In the genomic region with DNA sequence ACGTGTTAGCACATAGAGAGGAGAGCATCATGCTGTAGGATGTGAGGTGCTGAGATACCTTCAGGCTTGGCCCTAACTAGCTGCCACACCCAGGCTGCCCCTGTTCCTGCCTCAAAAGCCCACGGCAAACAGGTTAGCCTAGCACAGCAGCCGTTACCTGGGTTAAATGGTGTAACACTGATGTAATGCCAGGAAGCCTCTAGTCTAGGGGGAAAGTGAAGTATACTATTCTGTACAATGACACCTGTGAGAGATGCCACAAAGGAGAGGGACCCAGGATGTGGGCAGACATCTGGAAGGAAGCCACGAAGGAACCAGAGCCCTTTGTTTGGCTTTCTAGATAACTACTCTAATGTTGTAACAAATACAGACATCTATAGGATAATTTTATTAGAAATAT, we compare ENCODE assay signal across 25 mouse cellular contexts.
DNase-seq lines count a peak whose midpoint lies in the region; ATAC-seq and TF ChIP-seq lines count a peak whose summit lies in the region.
"Had no signal": no experiment of that assay in that cellular context is flagged by ENCODE, and none has a peak within 500 bp of the region (broad histone marks: within the 10 kb centered on the region; RNA-seq: fewer than 3 reads in every experiment).

No protein-coding gene starts in this region.

- H3K36me3 ChIP-seq in heart, embryonic 16.5 days (ENCODE audit: control insufficient read depth, insufficient read depth) = peaks cover 4% of the 10 kb centered on the region; the same call in 1 of the 2 replicates
- H3K36me3 ChIP-seq in thymus, adult 2 months (ENCODE audit: control insufficient read depth, insufficient read depth, low read length) = no peaks in the 10 kb centered on the region
- H3K36me3 ChIP-seq: forebrain, embryonic 10.5 days; hindbrain, embryonic 12.5 days; hindbrain, embryonic 15.5 days had no signal

- no peak for TF ChIP-seq POLR2A in thymus, adult 2 months (IDR thresholded peaks at IDR 0.05; ENCODE audit: control insufficient read depth, extremely low read depth, insufficient read depth, low read length, poor library complexity)

- TF ChIP-seq CTCF in thymus, adult 2 months (IDR thresholded peaks at IDR 0.05; ENCODE audit: borderline replicate concordance, control insufficient read depth, extremely low read depth, insufficient read depth, low read length, poor library complexity) = no peak

- no peaks in the 10 kb centered on the region for H3K27me3 ChIP-seq in heart, embryonic 16.5 days (ENCODE audit: control insufficient read depth, insufficient read depth, low read length)
- H3K27me3 ChIP-seq in thymus, adult 2 months (ENCODE audit: control insufficient read depth, insufficient read depth, low read length) = no peaks in the 10 kb centered on the region
- H3K27me3 ChIP-seq: forebrain, embryonic 13.5 days; heart, embryonic 13.5 days; hindbrain, embryonic 12.5 days; hindbrain, embryonic 15.5 days had no signal

- no peaks in the 10 kb centered on the region for H3K9me3 ChIP-seq in heart, embryonic 16.5 days (replicated peaks; ENCODE audit: control insufficient read depth, low read length)
- H3K9me3 ChIP-seq: forebrain, embryonic 10.5 days; forebrain, embryonic 13.5 days; heart, embryonic 10.5 days; heart, embryonic 13.5 days; hindbrain, embryonic 12.5 days; hindbrain, embryonic 15.5 days had no signal

- H3K4me3 ChIP-seq in heart, embryonic 16.5 days (ENCODE audit: low read length) = no peak overlapping the region
- no peak overlapping the region for H3K4me3 ChIP-seq in thymus, adult 2 months (ENCODE audit: control insufficient read depth, insufficient read depth, low read length)
- H3K4me3 ChIP-seq: forebrain, embryonic 10.5 days; forebrain, embryonic 13.5 days; heart, embryonic 10.5 days; heart, embryonic 13.5 days; hindbrain, embryonic 12.5 days; hindbrain, embryonic 15.5 days had no signal

- H3K4me2 ChIP-seq in heart, embryonic 16.5 days (ENCODE audit: low read depth, low read length) = no peak overlapping the region
- H3K4me2 ChIP-seq: forebrain, embryonic 13.5 days; heart, embryonic 13.5 days; hindbrain, embryonic 12.5 days; hindbrain, embryonic 15.5 days had no signal

- no peak for DNase-seq in heart, adult 18-20 months
- peak; percentile 76 for DNase-seq in thymus, adult 2 months
- DNase-seq in thymus, postnatal 14 days = peak; percentile 81
- DNase-seq in thymus, postnatal 4 days = peak; percentile 65
- DNase-seq in adrenal gland, postnatal 4 days (ENCODE audit: low spot score in 2 of 2) = no peak
- no peak for DNase-seq in yolk sac, embryonic 10.5 days (ENCODE audit: low spot score)
- DNase-seq in retina, embryonic 14.5 days (ENCODE audit: low spot score) = no peak
- DNase-seq: adrenal gland, adult 8-10 months; adrenal gland, postnatal 25 days; B cell, adult 2 months; cerebellum, adult 18-20 months; cerebellum, adult 9-10 months; cerebellum, postnatal 14 days; gastrocnemius, postnatal 10 days; gastrocnemius, postnatal 36 days had no signal

- WGBS in heart, embryonic 16.5 days = 88% methylated on average over 4 of the region's 4 CpGs
- WGBS in thymus, adult 2 months = 8% methylated on average over 4 of the region's 4 CpGs

- no peak overlapping the region for H3K27ac ChIP-seq in heart, embryonic 16.5 days (ENCODE audit: low read length)
- peak overlapping the region; percentile 83 for H3K27ac ChIP-seq in thymus, adult 2 months (ENCODE audit: control insufficient read depth, insufficient read depth, low read length)
- H3K27ac ChIP-seq: forebrain, embryonic 10.5 days; forebrain, embryonic 13.5 days; heart, embryonic 10.5 days; heart, embryonic 13.5 days; hindbrain, embryonic 12.5 days; hindbrain, embryonic 15.5 days had no signal

- 0 out of 2 replicates have a peak, but pooled peaks have one; percentile 35 for ATAC-seq in heart, embryonic 16.5 days (replicated peaks; ENCODE audit: extremely low read depth, insufficient read depth, low FRiP score)
- ATAC-seq: activated CD4-positive, CD25-positive, alpha-beta regulatory T cell, adult 4 months; CD4-positive, CD25-positive, alpha-beta regulatory T cell, adult 4 months; forebrain, embryonic 13.5 days; forebrain, embryonic 16.5 days had no signal

- no peak overlapping the region for H3K9ac ChIP-seq in heart, embryonic 16.5 days (ENCODE audit: low read length)
- H3K9ac ChIP-seq: forebrain, embryonic 13.5 days; heart, embryonic 13.5 days; hindbrain, embryonic 12.5 days; hindbrain, embryonic 15.5 days had no signal

- peaks cover 7% of the 10 kb centered on the region for H3K4me1 ChIP-seq in heart, embryonic 16.5 days (ENCODE audit: control insufficient read depth, insufficient read depth, low read length)
- peaks cover 69% of the 10 kb centered on the region for H3K4me1 ChIP-seq in thymus, adult 2 months (replicated peaks; ENCODE audit: control insufficient read depth, insufficient read depth, low read length)

Comparison
In these comparisons a context has a peak if more than half of its experiments do, and no peak if none do; other contexts are left out.
1. DNase-seq: peak in thymus, adult 2 months (single experiment), thymus, postnatal 14 days (single experiment) and thymus, postnatal 4 days (single experiment); none in heart, adult 18-20 months (0 of 2), adrenal gland, postnatal 4 days (0 of 2), yolk sac, embryonic 10.5 days (single experiment) and retina, embryonic 14.5 days (single experiment).